Mouse (Mus musculus): ENCODE data around the gene Cbx5.
"Not testable (repeated sequence)": the region's sequence is repeated elsewhere in the genome, so short reads cannot be mapped to it uniquely, and the experiment has no call there.

Cbx5 gene

DNA sequence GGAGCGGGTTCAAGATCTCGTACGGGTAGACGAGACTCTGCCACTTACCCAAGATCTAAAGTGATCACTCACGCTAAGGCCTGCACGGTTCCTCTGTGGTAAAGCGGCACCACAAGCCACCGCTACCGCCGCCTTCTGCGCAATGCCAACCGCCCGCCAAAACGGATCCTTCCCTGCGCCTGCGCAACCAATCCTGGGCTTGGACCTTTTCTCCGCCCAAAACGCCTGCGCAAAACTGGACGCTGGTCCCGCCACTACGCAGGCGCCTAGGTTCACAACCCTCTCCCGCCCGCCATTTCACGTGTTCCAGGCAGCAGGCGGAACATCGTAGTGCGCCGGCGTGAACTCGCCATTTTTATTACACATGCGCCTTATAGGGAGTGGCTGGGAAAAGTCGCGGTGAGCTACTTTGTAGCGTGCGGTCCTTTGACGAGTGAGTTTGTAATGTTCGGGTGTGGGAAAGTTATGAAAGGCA lies at the start of gene Cbx5:
Gene Cbx5 (minus strand): TSS at position 132 of the 475 bp plus-strand sequence.
- DNase-seq (ENCODE audit: low read depth, low spot score), result peak; percentile 99

DNA sequence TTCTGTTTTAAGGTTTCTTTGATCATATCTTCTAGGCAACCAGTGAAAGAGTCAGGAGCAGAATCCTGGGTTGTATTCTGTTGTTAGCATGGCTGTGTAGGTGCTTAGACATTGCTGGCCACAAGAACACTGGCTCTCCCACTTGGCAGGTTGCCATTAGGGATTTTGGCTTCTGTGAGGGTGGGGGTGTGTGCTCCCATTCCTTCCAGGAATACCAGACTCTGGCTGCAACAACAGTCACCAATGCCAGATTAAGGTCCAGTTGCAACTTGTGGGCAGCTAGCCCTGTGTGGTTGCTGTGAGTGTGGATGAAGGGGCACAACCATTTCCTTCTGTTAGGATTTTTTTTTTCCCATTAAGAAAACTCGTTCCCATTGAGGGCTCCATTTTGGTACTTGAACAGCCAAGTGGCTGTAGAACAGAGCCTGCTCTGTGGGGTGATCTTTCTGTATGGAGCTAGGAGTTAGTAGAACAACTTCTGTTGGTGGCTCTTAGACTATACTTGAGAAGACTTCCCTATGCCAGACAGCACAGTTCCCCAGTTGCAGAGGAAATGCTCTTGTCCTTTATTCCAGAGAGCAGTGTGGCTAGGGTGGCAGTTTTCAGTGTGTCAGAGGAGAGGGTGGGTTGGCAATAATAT lies 46.3 kb upstream of the Cbx5 start:
- no peak for DNase-seq (ENCODE audit: low read depth, low spot score)

DNA sequence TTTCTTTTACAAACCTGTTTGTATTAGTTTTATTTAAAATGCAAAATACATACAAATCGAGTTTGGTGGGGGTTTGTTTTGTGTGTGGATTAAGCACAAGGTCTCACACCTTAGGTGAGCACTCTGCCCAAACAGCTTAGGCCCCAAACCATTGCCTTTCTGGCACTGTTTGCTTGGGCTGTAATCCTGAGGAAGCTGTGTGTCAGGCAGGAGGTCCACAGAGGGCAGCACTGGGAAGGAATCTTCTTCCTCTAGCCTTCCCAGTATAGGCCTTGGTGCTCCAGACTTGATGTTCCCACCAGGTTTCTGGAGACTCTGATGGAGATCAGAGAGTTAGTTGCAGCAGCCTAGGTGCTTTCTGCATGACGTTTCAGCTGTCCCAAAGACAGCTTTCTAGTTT lies 45.0 kb upstream of the Cbx5 start:
- no peak for DNase-seq (ENCODE audit: low read depth, low spot score)

DNA sequence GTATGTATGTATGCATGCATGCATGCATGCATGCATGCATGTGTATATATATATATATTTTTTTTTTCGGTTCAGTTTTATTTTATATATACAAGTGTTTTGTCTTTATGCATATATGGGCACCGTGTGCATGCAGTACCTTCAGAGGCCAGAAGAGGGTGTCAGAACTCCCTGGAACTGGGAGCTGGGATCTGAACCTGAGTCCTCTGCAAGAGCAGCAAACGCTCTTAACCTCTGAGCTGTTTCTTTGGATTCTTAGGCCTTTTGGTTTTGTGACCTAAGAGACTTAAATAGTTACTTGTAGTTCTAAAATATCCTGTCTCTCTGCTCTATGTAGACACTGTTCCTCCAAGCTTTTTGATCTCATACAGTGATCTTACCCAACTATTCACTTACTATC lies 44.5 kb upstream of the Cbx5 start:
- no peak for DNase-seq (ENCODE audit: low read depth, low spot score)

DNA sequence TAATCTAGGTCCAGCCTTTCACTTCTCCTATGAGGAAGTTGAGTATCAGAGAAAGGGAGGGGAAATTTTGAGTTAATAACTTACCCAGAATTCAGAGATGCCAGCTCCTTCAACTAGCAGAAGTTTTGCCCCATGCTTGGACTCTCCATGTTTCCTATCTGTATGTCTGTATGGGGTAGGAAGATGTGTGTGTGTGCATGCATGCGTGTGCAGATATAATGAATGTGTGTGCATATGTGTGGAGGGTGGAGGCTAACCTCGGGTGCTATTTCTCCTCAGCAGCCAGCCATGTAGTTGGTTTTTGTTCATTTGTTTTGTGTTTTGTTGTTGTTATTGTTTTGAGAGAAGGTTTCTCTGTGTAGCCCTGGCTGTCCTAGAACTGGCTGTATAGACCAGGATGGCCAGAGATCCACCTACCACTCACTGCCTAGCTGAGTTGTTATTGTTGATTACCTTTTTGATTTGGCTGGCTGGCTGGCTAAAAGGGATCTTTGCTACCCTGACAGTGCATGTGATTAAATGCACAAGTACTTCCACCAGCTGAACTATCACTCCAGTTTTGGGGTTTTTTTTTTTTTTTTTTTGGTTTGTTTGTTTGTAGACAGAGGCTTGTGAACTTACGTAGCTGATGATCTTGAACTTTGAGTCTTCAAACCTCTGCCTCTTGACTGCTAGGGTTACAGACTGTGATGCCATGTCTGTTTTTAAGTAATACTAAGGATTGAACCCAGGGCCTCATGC lies 42.0 kb upstream of the Cbx5 start:
- DNase-seq (ENCODE audit: low read depth, low spot score), result no peak

DNA sequence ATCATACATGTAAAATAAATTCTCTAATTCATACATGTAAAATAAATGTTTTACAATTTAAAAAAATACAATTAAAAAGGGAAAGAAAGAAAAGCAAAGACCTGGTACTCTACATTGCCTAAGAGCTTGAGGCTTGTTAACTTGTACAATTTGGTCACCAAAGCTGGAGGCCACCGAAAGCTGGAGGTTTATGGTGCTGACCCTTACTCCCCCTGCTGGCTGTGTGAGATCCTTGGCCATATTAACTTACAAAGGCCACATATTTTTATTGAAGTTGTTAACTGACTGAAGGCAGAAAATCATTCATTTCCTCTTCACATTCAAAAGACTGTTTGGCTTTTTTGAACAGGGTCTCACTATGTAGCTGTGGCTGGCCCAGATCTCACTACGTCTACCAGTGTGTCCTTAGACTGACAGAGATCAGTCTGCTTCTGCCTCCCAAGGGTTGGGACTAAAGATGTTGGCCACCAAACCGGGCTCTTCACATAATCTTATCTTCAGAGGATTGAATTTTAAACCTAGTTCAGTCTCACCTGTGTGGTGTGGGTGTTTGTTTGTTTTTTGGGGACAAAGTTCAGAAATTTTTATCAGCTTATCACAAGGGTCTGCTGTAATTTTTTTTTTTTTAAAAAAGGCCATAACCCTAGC lies 41.3 kb upstream of the Cbx5 start:
- DNase-seq (ENCODE audit: low read depth, low spot score), result peak; percentile 46

DNA sequence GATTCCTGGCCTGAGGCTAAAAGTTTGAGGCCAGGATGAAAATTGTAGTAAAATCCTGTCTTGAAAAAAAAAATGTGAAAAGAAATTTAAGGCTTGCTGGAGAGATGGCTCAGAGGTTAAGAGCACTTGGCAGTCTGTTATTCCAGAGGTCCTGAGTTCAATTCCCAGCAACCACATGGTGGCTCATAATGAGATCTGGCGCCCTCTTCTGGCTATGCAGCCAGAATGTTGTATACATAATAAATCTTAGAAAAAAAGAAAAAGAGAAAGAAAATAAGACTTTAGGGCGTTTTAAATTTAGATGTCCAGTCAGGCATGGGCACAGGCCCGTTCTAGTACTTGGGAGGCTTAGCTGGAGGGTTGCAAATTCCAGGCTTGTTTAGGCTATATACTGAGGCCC lies 40.1 kb upstream of the Cbx5 start:
- peak; percentile 54 for DNase-seq (ENCODE audit: low read depth, low spot score)

DNA sequence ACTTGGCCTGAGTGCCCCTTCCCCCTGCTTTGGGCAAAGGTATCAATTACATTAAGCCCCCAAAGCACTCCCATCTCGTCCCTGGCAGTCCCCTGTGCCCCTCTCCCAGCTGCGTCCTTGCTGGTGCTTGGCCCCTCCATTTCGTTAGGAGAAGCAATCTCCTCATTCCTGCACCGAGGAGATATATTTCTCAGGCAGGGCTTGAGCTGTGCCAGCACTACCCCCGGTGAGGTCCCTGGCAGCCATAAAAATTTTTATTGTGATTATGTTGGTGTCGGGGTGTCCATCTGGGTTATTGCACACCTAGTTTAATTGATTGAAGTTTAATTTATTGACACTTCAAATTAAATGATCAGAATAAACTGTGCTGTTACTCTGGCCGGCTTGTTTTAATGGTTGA lies 38.3 kb upstream of the Cbx5 start:
- DNase-seq (ENCODE audit: low read depth, low spot score), result no peak

DNA sequence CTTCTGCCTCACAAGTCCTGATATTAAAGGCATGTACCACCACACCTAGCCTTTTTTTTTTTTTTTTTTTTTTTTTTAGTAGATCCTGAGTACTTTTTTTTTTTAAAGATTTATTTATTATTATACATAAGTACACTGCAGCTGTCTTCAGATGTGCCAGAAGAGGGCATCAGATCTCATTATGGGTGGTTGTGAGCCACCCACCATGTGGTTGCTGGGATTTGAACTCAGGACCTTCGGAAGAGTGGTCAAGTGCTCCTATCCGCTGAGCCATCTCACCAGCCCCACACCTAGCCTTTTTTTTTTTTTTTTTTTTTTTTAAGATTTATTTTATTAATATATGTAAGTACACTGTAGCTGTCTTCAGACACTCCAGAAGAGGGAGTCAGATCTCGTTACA lies 36.3 kb upstream of the Cbx5 start:
- not testable (repeated sequence) for DNase-seq (ENCODE audit: low read depth, low spot score)

DNA sequence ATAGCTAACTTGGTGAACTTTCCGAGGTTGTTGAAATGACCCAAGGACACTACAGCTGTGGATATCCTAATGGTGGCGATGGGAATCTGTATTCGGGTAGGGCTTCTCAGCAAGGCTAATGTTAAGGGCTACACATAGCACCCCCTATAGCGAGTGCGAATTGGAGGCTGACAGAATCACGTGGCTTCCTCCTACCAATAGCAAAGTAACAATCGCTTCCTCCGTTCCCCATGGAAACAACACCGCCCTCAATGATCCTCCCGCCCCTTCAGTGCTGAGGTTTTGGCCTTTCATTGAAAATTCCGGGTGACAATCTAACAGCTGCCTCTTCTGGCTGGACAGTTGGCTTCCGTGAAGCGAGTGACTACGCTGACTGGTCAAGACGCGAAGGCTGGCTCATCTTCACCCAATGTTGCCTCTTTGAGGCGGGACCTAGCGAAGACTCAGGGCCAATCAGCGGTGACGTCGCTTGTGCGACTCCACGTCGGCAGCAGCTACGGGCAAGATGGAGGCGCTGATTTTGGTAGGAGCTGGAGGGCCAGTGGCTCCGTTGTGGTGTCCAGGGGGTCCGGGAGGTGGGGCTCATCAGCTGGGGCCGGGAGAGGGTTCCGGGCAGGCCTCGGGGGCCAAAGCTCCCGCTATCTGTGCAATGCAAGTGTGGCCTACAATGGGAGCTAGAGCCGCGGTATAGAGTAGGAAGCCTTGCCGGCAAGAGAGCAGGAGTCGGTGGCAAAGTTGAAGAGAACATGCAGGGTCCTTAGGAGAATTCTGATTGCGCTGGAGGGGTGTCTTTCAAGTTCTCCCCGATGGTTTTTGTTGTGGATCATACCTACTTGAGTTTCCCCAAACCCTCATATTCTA lies 33.0 kb upstream of the Cbx5 start, which contains the start of gene Copz1:
Gene Copz1 (plus strand): TSS at position 296 of the 861 bp plus-strand sequence.
- DNase-seq (ENCODE audit: low read depth, low spot score), result peak; percentile 99

DNA sequence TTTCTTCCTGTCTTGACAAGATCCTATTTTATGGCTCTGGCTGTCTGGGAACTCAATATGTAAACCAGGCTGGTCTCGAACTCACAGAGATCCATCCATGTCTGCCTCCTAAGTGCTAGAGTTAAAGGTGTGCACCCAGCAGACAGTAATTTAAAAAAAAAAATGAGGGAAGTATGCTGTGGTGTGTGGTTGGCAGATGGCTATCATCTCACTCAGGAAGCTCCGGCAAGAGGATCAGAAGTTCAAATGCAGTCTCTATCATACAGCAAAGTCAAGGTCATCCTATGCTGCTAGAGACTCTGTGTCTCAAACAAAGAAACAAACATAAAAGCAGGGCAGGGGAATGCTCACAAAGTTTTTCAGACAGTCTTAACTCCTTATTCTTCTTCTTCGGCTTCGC lies 29.3 kb upstream of the Cbx5 start:
- DNase-seq (ENCODE audit: low read depth, low spot score), result peak; percentile 60

DNA sequence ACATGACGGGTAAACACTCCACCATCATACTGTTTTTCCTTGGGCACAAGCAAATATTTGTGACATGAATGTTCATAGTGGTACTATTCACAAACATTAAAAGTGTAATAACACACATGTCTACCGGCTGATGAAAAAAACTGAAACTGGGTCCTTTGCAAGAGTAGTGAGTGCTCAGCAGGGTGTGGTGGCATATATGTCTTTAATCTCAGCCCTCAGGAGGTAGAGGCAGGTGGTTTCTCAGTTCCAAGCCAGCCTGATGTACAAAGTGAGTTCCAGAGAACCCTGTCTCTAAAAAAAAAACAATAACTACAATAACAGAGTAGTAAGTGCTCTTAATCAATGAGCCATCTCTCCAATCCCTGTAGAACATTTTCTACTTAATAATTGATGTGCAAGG lies 25.2 kb upstream of the Cbx5 start:
- DNase-seq (ENCODE audit: low read depth, low spot score), result no peak

DNA sequence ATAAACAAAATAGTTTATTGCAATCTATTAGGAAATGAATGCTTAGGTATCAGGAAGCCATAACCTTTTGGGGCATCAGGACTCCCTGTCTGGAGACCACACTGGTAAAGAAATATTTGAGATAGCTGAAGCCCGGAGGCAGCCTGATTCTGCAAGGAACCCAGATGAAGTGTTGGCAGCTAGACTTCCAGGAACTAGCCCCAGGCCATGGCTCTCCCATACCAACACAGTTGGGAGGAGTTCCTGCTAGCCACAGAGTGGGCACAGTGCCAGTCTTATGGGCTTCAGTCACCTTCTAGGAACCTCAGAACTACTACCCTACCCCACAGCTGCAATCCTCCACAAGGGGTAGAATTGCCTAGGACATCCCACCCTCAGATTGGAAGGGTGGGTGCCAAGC lies 20.4 kb upstream of the Cbx5 start:
- DNase-seq (ENCODE audit: low read depth, low spot score), result no peak

DNA sequence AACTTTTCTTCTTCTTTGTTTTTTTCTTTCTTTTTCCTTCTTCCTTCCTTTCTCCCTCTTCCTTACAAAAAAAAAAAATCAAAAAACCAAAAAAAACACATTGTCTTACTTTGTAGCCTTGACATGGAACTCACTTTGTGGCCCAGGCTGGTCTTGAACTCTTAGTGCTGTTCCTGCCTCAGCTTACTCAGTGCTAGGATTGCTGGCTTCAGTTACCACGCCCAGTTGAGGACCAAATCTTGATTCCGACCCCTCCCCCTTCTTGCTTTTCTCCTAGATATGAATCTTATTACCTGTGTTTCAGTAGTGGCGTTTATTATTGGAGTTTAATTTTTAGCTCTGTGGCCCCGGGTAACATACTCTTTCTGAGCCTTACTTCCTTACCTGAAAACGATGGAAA lies 19.5 kb upstream of the Cbx5 start:
- no peak for DNase-seq (ENCODE audit: low read depth, low spot score)

DNA sequence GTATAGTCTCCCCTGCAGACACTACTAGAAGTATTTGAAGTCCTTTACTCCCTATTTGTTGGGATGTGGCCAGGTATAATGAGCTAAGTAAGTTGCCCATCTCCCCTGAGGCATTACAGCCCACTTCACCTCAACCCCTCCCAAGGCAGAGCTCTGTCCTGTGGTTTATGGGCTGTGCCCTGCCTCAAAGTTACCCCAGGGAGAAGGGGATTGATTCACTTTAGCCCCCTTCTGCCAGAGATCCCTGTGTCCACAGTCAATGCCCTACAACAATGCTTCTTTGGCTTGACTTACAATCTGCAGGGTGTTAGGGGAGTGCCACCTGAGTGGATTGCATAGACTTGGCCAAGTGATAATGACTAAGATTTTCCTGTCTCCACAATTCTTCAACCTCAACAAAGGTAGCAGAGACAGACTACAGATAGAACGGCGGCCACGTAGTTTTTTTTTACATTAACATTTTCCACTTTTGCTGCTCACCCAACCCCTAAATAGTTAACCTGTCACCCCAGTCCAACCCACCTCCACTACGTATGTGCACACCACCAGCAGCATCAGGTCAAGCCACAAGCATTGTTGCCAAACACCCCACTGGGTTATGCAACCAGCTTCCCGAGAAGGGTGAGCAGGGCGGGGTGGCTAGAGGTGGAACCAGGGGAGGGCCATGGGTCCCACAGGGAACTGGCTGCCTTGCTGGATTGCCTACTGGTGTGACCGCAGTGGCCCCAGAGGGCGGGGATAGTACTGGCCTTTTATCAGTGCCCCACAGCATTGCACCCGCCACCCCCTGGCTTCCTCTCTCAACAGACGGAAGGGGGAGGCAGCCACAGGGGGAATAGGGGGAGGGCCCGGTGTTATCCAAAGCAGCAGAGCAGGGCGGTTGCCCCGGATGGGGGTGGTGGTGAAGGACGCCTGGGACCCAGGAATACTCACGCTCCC lies 18.4 kb upstream of the Cbx5 start, which contains the start of gene Nfe2:
Gene Nfe2 (minus strand): TSS at position 614 of the 939 bp plus-strand sequence.
- peak; percentile 77 for DNase-seq (ENCODE audit: low read depth, low spot score)

DNA sequence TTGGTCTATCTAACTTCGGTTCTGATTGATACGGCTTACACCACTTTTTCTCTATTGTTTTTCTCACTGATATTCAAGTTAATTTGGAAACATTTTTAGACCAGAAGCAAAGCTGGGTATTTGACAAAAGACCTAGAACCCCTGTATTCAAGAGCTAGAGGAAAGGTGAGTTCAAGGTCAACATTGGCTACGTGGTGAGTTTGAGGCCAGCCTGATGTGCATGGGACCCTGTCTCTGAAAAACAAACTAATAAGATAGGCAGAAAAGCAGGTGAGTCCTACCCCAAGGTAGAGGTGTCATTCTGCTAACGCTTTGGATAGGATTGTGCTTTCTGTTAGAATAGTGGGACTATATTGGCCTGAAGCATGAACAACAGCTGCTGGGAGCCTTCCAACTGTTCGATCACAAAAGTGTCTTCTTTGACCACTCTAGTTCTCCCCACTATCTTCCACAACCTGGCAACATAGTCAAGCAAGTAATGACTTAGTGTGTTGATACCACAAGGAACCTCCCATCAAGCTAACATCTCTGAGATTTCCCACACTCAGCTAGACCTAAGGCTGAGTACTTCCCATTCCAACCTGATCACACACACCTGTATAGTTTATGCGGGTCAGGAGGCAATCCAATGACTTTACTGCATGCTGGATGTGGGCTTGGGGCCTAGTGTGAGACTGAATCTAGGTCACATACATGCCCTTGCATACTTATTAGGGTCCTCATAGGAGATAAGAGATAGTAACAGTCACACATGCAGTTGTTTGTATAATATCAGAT lies 16.8 kb upstream of the Cbx5 start:
- no peak for DNase-seq (ENCODE audit: low read depth, low spot score)

DNA sequence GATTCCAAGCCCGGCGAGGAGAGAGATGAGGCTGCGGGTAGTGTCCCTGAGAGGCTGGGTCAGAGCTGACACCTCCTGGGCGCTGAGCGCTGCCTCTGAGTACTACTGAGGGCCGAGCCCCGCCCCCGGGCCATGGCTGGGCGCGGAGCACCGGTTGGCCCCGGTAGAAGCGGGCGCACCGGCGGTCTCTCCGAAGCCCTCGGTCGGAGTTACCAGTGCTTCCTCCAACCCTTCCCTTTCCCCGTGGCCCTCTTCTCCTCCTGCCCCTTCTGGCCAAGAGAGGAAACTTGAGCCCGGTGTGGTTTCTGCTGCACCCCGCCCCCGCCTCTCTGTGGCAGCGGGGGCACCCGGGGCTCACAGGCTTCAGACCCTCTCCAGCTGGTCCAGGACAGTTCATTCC lies 15.6 kb upstream of the Cbx5 start:
- peak; percentile 41 for DNase-seq (ENCODE audit: low read depth, low spot score)

DNA sequence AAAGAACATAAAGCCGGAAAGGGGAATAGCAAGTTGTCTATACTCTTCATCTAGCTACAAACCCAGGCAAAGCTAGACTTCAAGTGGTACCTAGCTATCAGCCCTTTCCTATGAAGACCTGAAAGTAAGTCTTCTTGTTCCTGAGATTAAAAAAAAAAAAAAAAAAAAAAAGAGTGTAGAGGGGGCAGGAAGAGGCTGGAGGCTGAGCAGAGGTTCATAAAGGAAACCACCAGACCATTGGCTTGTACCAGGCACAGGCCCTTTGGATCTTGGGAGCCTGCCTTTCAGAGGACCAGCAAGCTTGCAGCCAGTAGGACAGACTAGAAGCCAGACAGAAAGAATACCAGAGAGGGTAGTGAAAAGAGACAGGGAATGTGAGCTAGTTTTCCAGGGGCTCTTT lies 13.7 kb upstream of the Cbx5 start:
- no peak for DNase-seq (ENCODE audit: low read depth, low spot score)

DNA sequence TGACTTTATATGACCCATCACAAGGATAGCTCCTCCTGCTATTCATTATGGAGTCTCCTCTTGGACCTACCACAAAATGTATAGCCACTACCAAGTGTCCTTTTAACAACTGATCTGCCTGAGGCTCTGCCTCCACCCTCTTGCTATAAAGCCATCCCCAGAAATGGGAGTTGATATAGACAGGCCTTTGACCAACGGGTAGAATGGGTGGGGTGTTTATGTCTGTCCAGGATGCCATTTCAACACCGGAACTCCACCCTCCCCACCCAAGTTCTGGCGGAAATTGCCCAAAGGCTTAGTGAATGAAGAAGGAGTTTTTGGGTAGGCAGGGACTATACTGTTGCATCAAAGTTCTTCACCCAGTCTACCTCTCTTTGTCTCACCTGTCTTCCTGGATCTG lies 13.0 kb upstream of the Cbx5 start:
- no peak for DNase-seq (ENCODE audit: low read depth, low spot score)

DNA sequence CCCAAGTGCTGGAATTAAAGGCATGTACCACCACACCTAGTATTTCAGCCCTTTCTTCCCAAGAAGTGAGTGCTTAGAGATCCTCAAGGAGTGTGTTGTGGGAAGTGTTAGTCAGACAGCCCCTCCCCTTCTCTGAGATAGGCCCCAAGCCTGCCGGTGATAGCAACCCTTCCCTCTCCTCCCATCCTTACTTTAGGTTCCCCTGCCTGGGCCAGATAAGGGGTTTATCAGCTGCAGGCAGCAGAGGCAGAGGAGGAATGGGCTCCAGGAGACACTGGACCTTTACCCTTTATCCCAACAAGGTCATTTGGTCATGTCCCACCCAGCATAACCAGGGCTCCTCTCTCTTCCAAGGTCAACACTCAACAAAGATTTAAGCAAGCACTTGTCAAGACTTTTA lies 12.0 kb upstream of the Cbx5 start:
- no peak for DNase-seq (ENCODE audit: low read depth, low spot score)
